Mouse (Mus musculus) heart, embryonic 13.5 days (tissue): ENCODE results near the gene Taok1. TPM values are rescaled to one million over a fixed set of nuclear protein-coding genes. Genes with fewer than 3 reads are reported as not detected.

ENCODE experiments used
- ATAC-seq: fragments of 200-750 bp; cut with Nextera tagmentation; 2 replicates; pipeline ENCODE4 v1.8.0; 2017; ENCODE audit warnings: moderate TSS enrichment; ENCODE audit not compliant: insufficient number of reproducible peaks, low FRiP score, low TSS enrichment; ENCODE audit errors: extremely low read depth
- H3K27ac ChIP-seq: fragments of 300-500 bp; sonication (generic); replicated peaks from 2 replicates; pipeline ENCODE4 v1.5.1; 2015; ENCODE audit warnings: moderate library complexity, mild to moderate bottlenecking, inconsistent platforms
- H3K27me3 ChIP-seq: fragments of 300-500 bp; sonication (generic); replicated peaks from 2 replicates; pipeline ENCODE4 v1.6.1; 2015; ENCODE audit warnings: mild to moderate bottlenecking, inconsistent platforms
- H3K36me3 ChIP-seq: fragments of 300-500 bp; sonication (generic); 2 replicates; pipeline ENCODE4 v1.6.1; 2015; ENCODE audit warnings: mild to moderate bottlenecking, inconsistent platforms
- H3K4me1 ChIP-seq: fragments of 300-500 bp; sonication (generic); 2 replicates; pipeline ENCODE4 v1.6.1; 2015; ENCODE audit warnings: inconsistent platforms
- H3K4me2 ChIP-seq: fragments of 300-500 bp; sonication (generic); 2 replicates; pipeline ENCODE4 v1.6.1; 2015; ENCODE audit warnings: inconsistent platforms, mild to moderate bottlenecking, moderate library complexity
- H3K4me3 ChIP-seq: fragments of 300-500 bp; sonication (generic); 2 replicates; pipeline ENCODE4 v1.5.1; 2015; ENCODE audit warnings: moderate library complexity, mild to moderate bottlenecking, inconsistent platforms
- H3K9ac ChIP-seq: fragments of 300-500 bp; sonication (generic); 2 replicates; pipeline ENCODE4 v1.6.1; 2015; ENCODE audit warnings: inconsistent platforms, mild to moderate bottlenecking, moderate library complexity
- H3K9me3 ChIP-seq: fragments of 300-500 bp; sonication (generic); 2 replicates; pipeline ENCODE4 v1.6.1; 2016; ENCODE audit warnings: inconsistent platforms
- WGBS: fragments of 180-500 bp; shearing (Covaris S2); methylation state at CpG from one replicate; pipeline ENCODE4 v1.1.7; 2015; ENCODE audit warnings: mixed read lengths; 5-methylcytosine and 5-hydroxymethylcytosine counted together
- polyA plus RNA-seq: library from polyadenylated mRNA; unstranded; fragments of >200 nt; fragmentation: Nextera tagmentation; extraction: Ambion mirVana; gene quantifications from 2 replicates; pipeline ENCODE4 v1.2.1, GENCODE M21; 2015

Gene Taok1
- polyA plus RNA-seq, 1 experiment from 2014 or later: 10.1 TPM

DNA sequence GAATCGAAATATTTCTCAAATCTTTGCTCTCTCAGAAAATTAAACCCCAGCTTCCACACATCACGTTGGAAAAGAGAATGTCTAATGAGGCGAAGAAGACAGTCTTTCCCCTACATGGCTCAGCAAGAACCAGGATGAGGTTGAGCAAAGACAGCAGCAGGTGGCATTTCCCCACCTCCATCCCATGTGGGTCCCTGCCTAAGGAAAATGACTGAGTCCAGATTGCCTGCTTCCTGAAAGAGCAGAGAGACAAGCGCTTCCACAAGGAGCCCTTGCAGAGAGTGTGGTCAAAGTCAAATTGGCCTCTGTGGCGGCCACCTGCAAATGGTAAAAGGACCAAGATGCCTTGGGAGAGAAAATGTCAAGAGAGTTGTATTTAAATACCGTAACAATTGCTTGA lies 117.2 kb downstream of the Taok1 start:
- peak overlapping the region; percentile 86; the same call in 1 of the 2 replicates for H3K4me3 ChIP-seq
- 67% methylated on average over 6 of the region's 6 CpGs for WGBS

DNA sequence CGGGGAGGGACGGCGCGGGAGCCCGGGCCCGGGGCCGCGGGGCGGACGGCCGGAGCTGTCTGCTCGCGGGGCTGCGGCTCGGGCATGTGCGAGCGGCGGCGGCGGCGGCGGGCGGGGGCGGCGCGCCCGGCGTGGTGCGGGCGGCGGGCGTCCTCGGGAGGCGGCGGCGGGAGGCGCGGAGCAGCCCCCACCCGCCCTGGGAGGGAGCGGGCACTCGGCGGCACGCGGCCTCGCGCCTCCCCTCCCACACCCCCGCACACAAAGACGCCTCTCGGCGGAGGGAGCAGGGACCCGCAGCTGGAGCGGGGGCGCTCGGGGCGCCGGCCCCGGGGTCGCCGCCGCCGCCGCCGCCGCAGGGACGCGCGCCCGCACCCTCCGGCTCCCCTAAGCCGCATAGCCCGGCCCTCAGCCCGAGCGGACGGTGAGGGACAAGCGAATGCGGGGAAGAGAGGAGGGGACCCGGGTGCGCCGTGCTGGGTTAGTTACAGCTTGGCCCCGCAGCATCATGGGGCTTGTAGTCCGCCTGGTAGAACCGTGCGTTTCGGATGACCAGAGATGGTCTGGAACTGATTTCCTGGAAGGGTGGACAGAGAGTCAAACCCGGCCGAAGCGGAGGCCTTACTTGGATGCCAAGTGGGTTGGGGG lies 117.9 kb downstream of the Taok1 start, which contains the start of gene Ankrd13b:
Ankrd13b (minus strand) TSS at position 88 of the 645 bp plus-strand sequence.
- WGBS: under 1% methylated on average over 48 of the region's 87 CpGs

More for the DNA sequence above, 117.2 kb downstream of the Taok1 start:
- Histone ChIP-seq H3K36me3 (no peaks in the 10 kb centered on the region), H3K9me3 (no peaks in the 10 kb centered on the region), H3K9ac (peak overlapping the region; percentile 45; the same call in 1 of the 2 replicates), H3K4me1 (peaks cover 77% of the 10 kb centered on the region), H3K27ac (0 out of 2 replicates have a peak overlapping the region, but pooled peaks have one; percentile 94), H3K27me3 (no peaks in the 10 kb centered on the region; the same call in 1 of the 2 replicates), H3K4me2 (peak overlapping the region; percentile 97)
- no peak for ATAC-seq

DNA sequence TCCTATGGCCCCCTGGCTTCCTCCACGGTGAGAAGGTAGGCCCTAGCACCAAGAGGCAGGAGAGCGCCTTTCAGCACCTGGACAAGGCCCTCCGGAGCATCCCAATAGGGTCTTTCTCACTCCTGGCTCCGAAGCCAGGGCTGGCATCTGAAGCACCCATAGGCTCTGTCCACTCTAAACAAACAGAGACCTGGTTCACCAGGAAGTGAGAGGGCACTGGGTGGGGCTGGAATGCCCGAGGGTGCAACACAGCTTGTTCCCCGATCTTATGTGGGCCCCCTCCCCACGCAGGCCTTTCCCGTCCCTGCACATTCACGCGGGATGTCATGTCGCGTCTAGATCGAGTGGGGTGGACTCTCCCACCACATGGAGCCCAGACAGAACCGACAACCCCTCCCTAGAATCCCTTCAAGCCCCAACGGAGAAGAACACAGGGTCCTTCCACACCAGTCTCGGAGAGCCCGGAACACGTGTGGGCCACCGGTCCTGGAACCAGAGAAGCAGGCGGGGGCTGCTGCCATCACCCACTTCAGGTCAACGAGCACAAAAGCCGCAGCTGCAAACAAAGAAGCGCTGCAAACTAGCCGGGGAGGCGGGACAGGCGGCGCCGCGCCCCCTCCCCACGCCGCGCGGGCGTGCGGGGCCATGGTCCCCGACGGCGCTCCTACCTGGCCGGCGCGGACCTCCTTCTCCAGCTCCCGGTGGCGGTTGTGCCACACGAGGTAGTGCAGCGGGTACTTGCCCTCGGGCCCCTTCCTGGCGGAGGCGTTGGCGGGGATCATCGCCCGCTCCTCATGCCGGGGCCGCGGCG lies 118.6 kb downstream of the Taok1 start:
- Histone ChIP-seq H3K9ac (peak overlapping the region; percentile 91), H3K27ac (no peak overlapping the region), H3K27me3 (no peaks in the 10 kb centered on the region; the same call in 1 of the 2 replicates), H3K9me3 (no peaks in the 10 kb centered on the region), H3K36me3 (no peaks in the 10 kb centered on the region), H3K4me3 (peak overlapping the region; percentile 86), H3K4me2 (peak overlapping the region; percentile 97), H3K4me1 (peaks cover 70% of the 10 kb centered on the region)
- 4% methylated on average over 54 of the region's 55 CpGs for WGBS
- no peak for ATAC-seq

More for the DNA sequence above, 117.9 kb downstream of the Taok1 start, which contains the start of gene Ankrd13b:
- peak within 1 kb of the TSS; percentile 97 for H3K4me2 ChIP-seq
- peak within 1 kb of the TSS; percentile 86 for H3K4me3 ChIP-seq
- 0 out of 2 replicates have a peak within 1 kb of the TSS, but pooled peaks have one; percentile 12 for H3K27ac ChIP-seq
- ATAC-seq: no peak
- H3K9me3 ChIP-seq: no peaks in the 10 kb centered on the region
- peaks cover 74% of the 10 kb centered on the region for H3K4me1 ChIP-seq
- H3K9ac ChIP-seq: peak within 1 kb of the TSS; percentile 91
- H3K36me3 ChIP-seq: no peaks in the 10 kb centered on the region
- no peaks in the 10 kb centered on the region; the same call in 1 of the 2 replicates for H3K27me3 ChIP-seq

- no peak for ATAC-seq
- peaks cover 68% of the 10 kb centered on the region for H3K4me1 ChIP-seq
- H3K4me2 ChIP-seq: peak overlapping the region; percentile 7; the same call in 1 of the 2 replicates
- H3K27me3 ChIP-seq: no peaks in the 10 kb centered on the region; the same call in 1 of the 2 replicates
- no peak overlapping the region for H3K27ac ChIP-seq
- H3K36me3 ChIP-seq: no peaks in the 10 kb centered on the region
- no peak overlapping the region for H3K4me3 ChIP-seq
- H3K9ac ChIP-seq: 0 out of 2 replicates have a peak overlapping the region, but pooled peaks have one; percentile 14
- WGBS: 67% methylated on average over 5 of the region's 5 CpGs
- no peaks in the 10 kb centered on the region for H3K9me3 ChIP-seq
Observed at GRCm38 (mm10) chr11:77486798-77487197, 120.8 kb downstream of the Taok1 start.

DNA sequence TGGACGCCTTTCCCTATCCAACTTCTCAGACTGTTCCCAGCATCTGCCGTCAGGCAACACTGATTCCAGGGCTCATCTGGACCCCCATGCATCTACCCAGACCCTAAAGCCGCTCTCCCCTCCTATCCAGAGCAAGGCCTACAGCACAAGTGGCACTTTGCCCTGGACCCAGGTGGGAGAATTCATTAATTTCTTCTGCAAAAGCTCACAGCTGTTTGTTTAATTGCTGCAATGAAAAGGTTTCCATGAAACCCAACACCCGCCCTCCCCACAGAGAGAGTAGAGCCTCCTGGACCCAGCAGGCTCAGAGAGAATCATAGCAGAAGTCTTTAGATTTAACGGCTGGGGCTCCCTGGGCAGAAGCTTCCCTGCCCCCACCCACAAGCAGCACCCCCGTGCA lies 122.4 kb downstream of the Taok1 start:
- no peak overlapping the region for H3K27ac ChIP-seq
- no peak overlapping the region for H3K4me2 ChIP-seq
- H3K9me3 ChIP-seq: no peaks in the 10 kb centered on the region
- H3K4me1 ChIP-seq: peaks cover 53% of the 10 kb centered on the region
- no peaks in the 10 kb centered on the region for H3K36me3 ChIP-seq
- no peak overlapping the region for H3K4me3 ChIP-seq
- no peak for ATAC-seq
- WGBS: 66% methylated on average over 6 of the region's 6 CpGs
- no peaks in the 10 kb centered on the region; the same call in 1 of the 2 replicates for H3K27me3 ChIP-seq
- H3K9ac ChIP-seq: no peak overlapping the region

GRCm38 (mm10) chr11:77483510-77484255 lies 123.9 kb downstream of the Taok1 start:
- Histone ChIP-seq H3K27ac (no peak overlapping the region), H3K4me3 (no peak overlapping the region), H3K4me2 (no peak overlapping the region), H3K9me3 (no peaks in the 10 kb centered on the region), H3K4me1 (peaks cover 41% of the 10 kb centered on the region), H3K27me3 (no peaks in the 10 kb centered on the region; the same call in 1 of the 2 replicates), H3K36me3 (no peaks in the 10 kb centered on the region), H3K9ac (no peak overlapping the region)
- 32% methylated on average over 11 of the region's 11 CpGs for WGBS
- ATAC-seq: no peak

GRCm38 (mm10) chr11:77483043-77483442 lies 124.6 kb downstream of the Taok1 start:
- H3K4me2 ChIP-seq: no peak overlapping the region
- no peaks in the 10 kb centered on the region; the same call in 1 of the 2 replicates for H3K27me3 ChIP-seq
- H3K4me1 ChIP-seq: peaks cover 35% of the 10 kb centered on the region
- no peak overlapping the region for H3K9ac ChIP-seq
- H3K4me3 ChIP-seq: no peak overlapping the region
- 55% methylated on average over 3 of the region's 3 CpGs for WGBS
- no peaks in the 10 kb centered on the region for H3K9me3 ChIP-seq
- no peak overlapping the region for H3K27ac ChIP-seq
- ATAC-seq: no peak
- no peaks in the 10 kb centered on the region for H3K36me3 ChIP-seq

Other genes starting within 250 kb of the Taok1 start
- 28.8 and 30.1 TPM in 2 replicates for gene Coro6, start 145.4 kb downstream of the Taok1 start, polyA plus RNA-seq
- 2.6 and 3.3 TPM in 2 replicates for gene Ankrd13b, start 118.1 kb downstream of the Taok1 start, polyA plus RNA-seq
- 7.8 and 7.9 TPM in 2 replicates for gene Git1, start 114.3 kb downstream of the Taok1 start, polyA plus RNA-seq
- gene Abhd15, start 92.7 kb downstream of the Taok1 start, polyA plus RNA-seq: 1.1 and 1.6 TPM in 2 replicates
- 23.5 and 27.7 TPM in 2 replicates for gene Trp53i13, start 91.8 kb downstream of the Taok1 start, polyA plus RNA-seq
- gene Gm10392, start 88.6 kb downstream of the Taok1 start, polyA plus RNA-seq: 0.11 TPM in 1 of 2 replicates, not detected in the other
- 3.6 and 4.0 TPM in 2 replicates for gene Nufip2, start 78.3 kb upstream of the Taok1 start, polyA plus RNA-seq
- gene Cryba1, start 117.5 kb upstream of the Taok1 start, polyA plus RNA-seq: 0.20 TPM in 1 of 2 replicates, not detected in the other
- gene Myo18a, start 155.4 kb upstream of the Taok1 start, polyA plus RNA-seq: 94.9 and 100.0 TPM in 2 replicates
- 1.1 and 1.3 TPM in 2 replicates for gene Gm10277, start 179.9 kb upstream of the Taok1 start, polyA plus RNA-seq